Comparison of ENCODE assay signal across 22 mouse cellular contexts in the genomic region with DNA sequence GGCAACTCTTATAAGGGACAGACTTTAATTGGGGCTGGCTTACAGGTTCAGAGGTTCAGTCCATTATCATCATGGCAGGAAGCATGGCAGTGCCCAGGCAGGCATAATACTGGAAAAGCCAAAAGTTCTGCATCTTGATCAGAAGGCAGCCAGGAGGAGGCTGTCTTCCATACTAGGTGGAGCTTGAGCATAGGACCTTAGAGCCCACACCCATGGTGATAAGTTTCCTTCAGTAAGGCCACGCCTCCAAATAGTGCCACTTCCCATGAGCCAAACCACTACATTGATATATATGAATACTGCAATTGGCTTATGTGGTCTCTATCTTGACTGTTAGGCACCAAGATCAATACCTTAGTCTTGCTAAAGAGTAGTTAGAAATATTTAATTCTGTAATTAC. TPM values are rescaled to one million over a fixed set of nuclear protein-coding genes. Genes with fewer than 3 reads are reported as not detected.
DNase-seq lines count a peak whose midpoint lies in the region; ATAC-seq lines count a peak whose summit lies in the region.
"Had no signal": no experiment of that assay in that cellular context is flagged by ENCODE, and none has a peak within 500 bp of the region (broad histone marks: within the 10 kb centered on the region; RNA-seq: fewer than 3 reads in every experiment).

No protein-coding gene starts in this region.

- intact Hi-C loops in left cerebral cortex, postnatal 10 days (cut with DNase I) = no loop called here

- no peak for ATAC-seq in midbrain, embryonic 11.5 days (ENCODE audit: low FRiP score)
- ATAC-seq in midbrain, embryonic 16.5 days = no peak
- peak; percentile 78 for ATAC-seq in liver, embryonic 13.5 days (ENCODE audit: low read depth)
- peak; percentile 84; the same call in 1 of the 2 replicates for ATAC-seq in megakaryocyte-erythroid progenitor cell, adult 5-6 weeks (replicated peaks; ENCODE audit: low FRiP score, low TSS enrichment, poor library complexity, severe bottlenecking)
- ATAC-seq in monocyte, adult 5-6 weeks (replicated peaks; ENCODE audit: insufficient number of reproducible peaks, low FRiP score, low TSS enrichment, poor library complexity, severe bottlenecking) = no peak
- ATAC-seq: forebrain, embryonic 14.5 days; hindbrain, embryonic 16.5 days had no signal

- no peaks in the 10 kb centered on the region for H3K9me3 ChIP-seq in midbrain, embryonic 11.5 days (ENCODE audit: control insufficient read depth, low read length)
- H3K9me3 ChIP-seq in midbrain, embryonic 16.5 days (replicated peaks; ENCODE audit: control insufficient read depth, low read length, poor library complexity, severe bottlenecking) = no peaks in the 10 kb centered on the region
- no peaks in the 10 kb centered on the region for H3K9me3 ChIP-seq in liver, embryonic 13.5 days (replicated peaks)
- H3K9me3 ChIP-seq: embryonic facial prominence, embryonic 13.5 days; forebrain, embryonic 10.5 days; heart, embryonic 10.5 days; hindbrain, embryonic 12.5 days had no signal

- peak; percentile 76 for DNase-seq in midbrain, embryonic 11.5 days (ENCODE audit: low spot score, missing footprints)
- peak; percentile 18 for DNase-seq in c-Kit-positive CD71-positive TER-119-positive erythroid progenitor cells, embryonic 14.5 days (ENCODE audit: low spot score)
- DNase-seq in liver, embryonic 13.5 days = no peak
- no peak for DNase-seq in left cerebral cortex, postnatal 10 days (ENCODE audit: extremely low spot score in 1 of 2, low spot score in 2 of 2)
- DNase-seq in layer of hippocampus, postnatal 10 days (ENCODE audit: low spot score in 2 of 2) = no peak
- DNase-seq: adrenal gland, adult 8-10 months; adrenal gland, postnatal 36 days; cerebellum, adult 9-10 months; cerebellum, postnatal 25 days; gastrocnemius, adult 2 months; gastrocnemius, postnatal 25 days; heart, postnatal 10 days; heart, postnatal 4 days had no signal

- H3K27me3 ChIP-seq in midbrain, embryonic 11.5 days (ENCODE audit: control insufficient read depth, insufficient read depth, low read length) = no peaks in the 10 kb centered on the region
- H3K27me3 ChIP-seq in midbrain, embryonic 16.5 days (ENCODE audit: control insufficient read depth, insufficient read depth, low read depth, low read length) = no peaks in the 10 kb centered on the region
- no peaks in the 10 kb centered on the region for H3K27me3 ChIP-seq in liver, embryonic 13.5 days
- H3K27me3 ChIP-seq: embryonic facial prominence, embryonic 13.5 days; hindbrain, embryonic 12.5 days had no signal

- no peak overlapping the region for H3K4me2 ChIP-seq in midbrain, embryonic 11.5 days
- no peak overlapping the region for H3K4me2 ChIP-seq in midbrain, embryonic 16.5 days (ENCODE audit: low read length)
- no peak overlapping the region for H3K4me2 ChIP-seq in liver, embryonic 13.5 days
- H3K4me2 ChIP-seq: embryonic facial prominence, embryonic 13.5 days; hindbrain, embryonic 12.5 days had no signal

- no peak overlapping the region for H3K27ac ChIP-seq in midbrain, embryonic 11.5 days (ENCODE audit: low read depth, low read length)
- H3K27ac ChIP-seq in midbrain, embryonic 16.5 days (ENCODE audit: low read length) = no peak overlapping the region
- H3K27ac ChIP-seq in liver, embryonic 13.5 days = no peak overlapping the region
- H3K27ac ChIP-seq: embryonic facial prominence, embryonic 13.5 days; forebrain, embryonic 10.5 days; gastrocnemius, adult 2 months; heart, embryonic 10.5 days; hindbrain, embryonic 12.5 days had no signal

- WGBS in midbrain, embryonic 11.5 days = 86% methylated on average over 1 of the region's 1 CpGs
- WGBS in midbrain, embryonic 16.5 days = 93% methylated on average over 1 of the region's 1 CpGs
- WGBS in liver, embryonic 13.5 days (ENCODE audit: insufficient replicate concordance) = 37% methylated on average over 1 of the region's 1 CpGs

- H3K36me3 ChIP-seq in midbrain, embryonic 11.5 days (ENCODE audit: control insufficient read depth, insufficient read depth, low read length) = peaks cover 13% of the 10 kb centered on the region
- H3K36me3 ChIP-seq in midbrain, embryonic 16.5 days (ENCODE audit: control insufficient read depth, insufficient read depth, low read length) = peaks cover 50% of the 10 kb centered on the region
- H3K36me3 ChIP-seq in liver, embryonic 13.5 days = peaks cover 75% of the 10 kb centered on the region

- H3K4me1 ChIP-seq in midbrain, embryonic 11.5 days (ENCODE audit: control insufficient read depth, insufficient read depth, low read length) = no peaks in the 10 kb centered on the region
- H3K4me1 ChIP-seq in midbrain, embryonic 16.5 days (ENCODE audit: control insufficient read depth, insufficient read depth, low read length) = no peaks in the 10 kb centered on the region
- peaks cover 8% of the 10 kb centered on the region for H3K4me1 ChIP-seq in liver, embryonic 13.5 days (replicated peaks)
- H3K4me1 ChIP-seq: embryonic facial prominence, embryonic 13.5 days; forebrain, embryonic 10.5 days; heart, embryonic 10.5 days; hindbrain, embryonic 12.5 days had no signal

- no peak overlapping the region for H3K4me3 ChIP-seq in midbrain, embryonic 11.5 days (ENCODE audit: low read depth, low read length)
- H3K4me3 ChIP-seq in midbrain, embryonic 16.5 days (ENCODE audit: low read depth, low read length) = no peak overlapping the region
- H3K4me3 ChIP-seq in liver, embryonic 13.5 days (replicated peaks) = no peak overlapping the region
- H3K4me3 ChIP-seq: embryonic facial prominence, embryonic 13.5 days; forebrain, embryonic 10.5 days; gastrocnemius, adult 2 months; heart, embryonic 10.5 days; hindbrain, embryonic 12.5 days had no signal

- H3K9ac ChIP-seq in midbrain, embryonic 11.5 days (ENCODE audit: low read length) = no peak overlapping the region
- no peak overlapping the region for H3K9ac ChIP-seq in midbrain, embryonic 16.5 days (ENCODE audit: low read depth, low read length)
- no peak overlapping the region for H3K9ac ChIP-seq in liver, embryonic 13.5 days
- H3K9ac ChIP-seq: embryonic facial prominence, embryonic 13.5 days; hindbrain, embryonic 12.5 days had no signal

RNA-seq across cellular contexts. Expression of a gene that starts 32.1 kb away (rescaled TPM):
- polyA plus RNA-seq in midbrain, embryonic 11.5 days (2014; fragmentation: Nextera tagmentation; extraction: Ambion mirVana) = 70.1 and 71.1 TPM in 2 replicates
- 78.7 and 87.5 TPM in 2 replicates for polyA plus RNA-seq in midbrain, embryonic 16.5 days (2015; fragmentation: Nextera tagmentation; extraction: Ambion mirVana)
- polyA plus RNA-seq in liver, embryonic 13.5 days (2015; fragmentation: Nextera tagmentation; extraction: Ambion mirVana) = 43.1 and 44.6 TPM in 2 replicates
- 57.0 and 80.6 TPM in 2 replicates for total RNA-seq in megakaryocyte-erythroid progenitor cell, adult 5-6 weeks (2014; fragmentation: Nextera tagmentation)
- 128 and 139 TPM in 2 replicates for total RNA-seq in megakaryocyte-erythroid progenitor cell, adult 5-6 weeks (2017)
- total RNA-seq in monocyte, adult 5-6 weeks (2017) = 178 to 257 TPM (median 245 TPM) in 3 replicates
- total RNA-seq in left cerebral cortex, postnatal 10 days (2021) = 10 to 100 TPM; 49.6 to 53.1 TPM
- total RNA-seq in layer of hippocampus, postnatal 10 days (2021) = 10 to 100 TPM; 58.8 to 63.6 TPM

RNA-seq across cellular contexts. Expression of a gene that starts 52.2 kb away (rescaled TPM):
- polyA plus RNA-seq in midbrain, embryonic 11.5 days (2014; fragmentation: Nextera tagmentation; extraction: Ambion mirVana) = 0.40 TPM in 1 of 2 replicates, not detected in the other
- 0.05 and 0.50 TPM in 2 replicates for polyA plus RNA-seq in midbrain, embryonic 16.5 days (2015; fragmentation: Nextera tagmentation; extraction: Ambion mirVana)
- 0.02 TPM in 2 replicates for polyA plus RNA-seq in liver, embryonic 13.5 days (2015; fragmentation: Nextera tagmentation; extraction: Ambion mirVana)
- total RNA-seq in megakaryocyte-erythroid progenitor cell, adult 5-6 weeks (2014; fragmentation: Nextera tagmentation) = 0.07 and 0.59 TPM in 2 replicates
- 0.30 TPM in 1 of 2 replicates, not detected in the other for total RNA-seq in megakaryocyte-erythroid progenitor cell, adult 5-6 weeks (2017)
- total RNA-seq in monocyte, adult 5-6 weeks (2017) = not detected in 3 replicates
- total RNA-seq in left cerebral cortex, postnatal 10 days (2021) = 1 to 10 TPM; 5.4 to 6.1 TPM
- 10 to 100 TPM; 16.6 to 20.2 TPM for total RNA-seq in layer of hippocampus, postnatal 10 days (2021)
- total RNA-seq: gastrocnemius, adult 2 months; gastrocnemius, postnatal 25 days had no signal

Comparison
In these comparisons a context has a peak if more than half of its experiments do, and no peak if none do; other contexts are left out.
1. ATAC-seq: peak in liver, embryonic 13.5 days (single experiment) and megakaryocyte-erythroid progenitor cell, adult 5-6 weeks (single experiment); none in midbrain, embryonic 11.5 days (single experiment), midbrain, embryonic 16.5 days (single experiment) and monocyte, adult 5-6 weeks (single experiment).
2. DNase-seq: peak in midbrain, embryonic 11.5 days (single experiment) and c-Kit-positive CD71-positive TER-119-positive erythroid progenitor cells, embryonic 14.5 days (single experiment); none in liver, embryonic 13.5 days (single experiment), left cerebral cortex, postnatal 10 days (0 of 2) and layer of hippocampus, postnatal 10 days (0 of 2).